Mouse (Mus musculus) gastrocnemius, postnatal 25 days (tissue): ENCODE data around the gene Sema6c. TPM values are rescaled to one million over a fixed set of nuclear protein-coding genes. Genes with fewer than 3 reads are reported as not detected.
A peak's percentile ranks its signal among the peaks of the same experiment; 100 is the strongest.
"Not testable (repeated sequence)": the region's sequence is repeated elsewhere in the genome, so short reads cannot be mapped to it uniquely, and the experiment has no call there.

Experiments used
- DNase-seq: peaks from one replicate; pipeline ENCODE4 v3.0.0; 2022
- long read RNA-seq, 2 experiments: library from polyadenylated mRNA; stranded (forward); transcript quantifications; one replicate each; pipeline ENCODE4 v2.0.0; 2021
- total RNA-seq, 2 experiments: library from RNA; stranded (reverse); gene quantifications; 1 replicate in 1 of 2; 2 replicates in 1 of 2; pipeline ENCODE4 v1.2.3; 2021

Sema6c gene
- total RNA-seq = 100 to 1,000 TPM in 1 of 2 experiments, 10 to 100 TPM in 1; 98.2 to 101 TPM
- long read RNA-seq, experiment 1, partial matches to known transcripts = 28 of 44 reads
- long read RNA-seq, experiment 1, other reads (novel, unspliced or antisense) = 10 of 44 reads
- long read RNA-seq, experiment 2, full-length matches to known transcripts = 17 of 105 reads
- long read RNA-seq, experiment 2, partial matches to known transcripts = 49 of 105 reads
- long read RNA-seq, experiment 2, other reads (novel, unspliced or antisense) = 39 of 105 reads

- DNase-seq = peak; percentile 94
These were observed at the start of gene Sema6c for GRCm38 (mm10) chr3:95159987-95160963. Sema6c (plus strand) TSS chr3:95160457.

GRCm38 (mm10) chr3:95110911-95111726 is 49.1 kb upstream of the Sema6c start, which contains the start of gene Vps72:
Vps72 (plus strand) TSS chr3:95111022.
- peak; percentile 90 for DNase-seq

GRCm38 (mm10) chr3:95112760-95113159 is 47.5 kb upstream of the Sema6c start:
- DNase-seq = no peak

- DNase-seq = no peak
These were observed 42.5 kb upstream of the Sema6c start for GRCm38 (mm10) chr3:95117751-95118150.

GRCm38 (mm10) chr3:95121580-95121979 is 38.7 kb upstream of the Sema6c start:
- DNase-seq = no peak

- DNase-seq = peak; percentile 78
These were observed 36.0 kb upstream of the Sema6c start, which contains the start of gene Tmod4 for GRCm38 (mm10) chr3:95124246-95124645. Tmod4 (plus strand) TSS chr3:95124476.

GRCm38 (mm10) chr3:95124972-95125371 is 35.3 kb upstream of the Sema6c start:
- DNase-seq = peak; percentile 74

GRCm38 (mm10) chr3:95129226-95129651 is 31.0 kb upstream of the Sema6c start:
- peak; percentile 69 for DNase-seq

- DNase-seq = no peak
These were observed 30.2 kb upstream of the Sema6c start for GRCm38 (mm10) chr3:95130081-95130480.

- not testable (repeated sequence) for DNase-seq
These were observed 27.9 kb upstream of the Sema6c start for GRCm38 (mm10) chr3:95132389-95132788.

GRCm38 (mm10) chr3:95133176-95133575 is 27.1 kb upstream of the Sema6c start:
- DNase-seq = no peak

- peak; percentile 91 for DNase-seq
These were observed 26.6 kb upstream of the Sema6c start, which contains the start of the genes Scnm1 and Lysmd1 for GRCm38 (mm10) chr3:95133680-95134101. Scnm1 (minus strand) TSS chr3:95134011. Lysmd1 (plus strand) TSS chr3:95134088.

- DNase-seq = not testable (repeated sequence)
These were observed 26.1 kb upstream of the Sema6c start for GRCm38 (mm10) chr3:95134133-95134532.

- peak; percentile 55 for DNase-seq
These were observed 25.2 kb upstream of the Sema6c start for GRCm38 (mm10) chr3:95135023-95135422.

- no peak for DNase-seq
These were observed 24.7 kb upstream of the Sema6c start for GRCm38 (mm10) chr3:95135433-95136052.

GRCm38 (mm10) chr3:95136336-95136735 is 23.9 kb upstream of the Sema6c start:
- no peak for DNase-seq

- DNase-seq = no peak
These were observed 20.5 kb upstream of the Sema6c start for GRCm38 (mm10) chr3:95139586-95140288.

GRCm38 (mm10) chr3:95140289-95140595 is 20.0 kb upstream of the Sema6c start:
- DNase-seq = no peak

GRCm38 (mm10) chr3:95140795-95141194 is 19.5 kb upstream of the Sema6c start:
- DNase-seq = no peak

- DNase-seq = peak; percentile 23
These were observed 18.8 kb upstream of the Sema6c start for GRCm38 (mm10) chr3:95141474-95141873.
